Mouse (Mus musculus) v-Abl transformed pro-B cells (cell line): ENCODE measurements at regions not wholly inside any gene's neighbourhood (a gene's known extent, or its start where the extent isn't known, plus 50 kb on each side); places are given as distances from the start of the nearest gene placed in this dataset.

Source experiments
- in situ Hi-C, 2 experiments: fragments of 400-800 bp; cut with MboI; formaldehyde crosslinking; loops; one replicate each; pipeline ENCODE4 v1.15.1; 2025; ENCODE audit not compliant: unreplicated experiment in 2 of 2

- in situ Hi-C loops: loop anchor here (10.0 to 25.0 kb wide), 4 partner anchors 324 to 877 kb away; no protein-coding TSS in a partner anchor
These were observed 92.0 kb upstream of the Zfp644 start for GRCm38 (mm10) chr5:106789136-106789535.

- in situ Hi-C loops: loop anchor here (10.0 to 25.0 kb wide), 4 partner anchors 320 to 873 kb away; no protein-coding TSS in a partner anchor
These were observed 88.0 kb upstream of the Zfp644 start for GRCm38 (mm10) chr5:106785065-106785464.

- in situ Hi-C loops: loop anchor here (10.0 to 25.0 kb wide), 4 partner anchors 319 to 872 kb away; no protein-coding TSS in a partner anchor
These were observed 87.0 kb upstream of the Zfp644 start for GRCm38 (mm10) chr5:106783864-106784609.

GRCm38 (mm10) chr5:106780749-106781148 is 83.7 kb upstream of the Zfp644 start:
- in situ Hi-C loops: loop anchor here (10.0 to 25.0 kb wide), 4 partner anchors 316 to 868 kb away; no protein-coding TSS in a partner anchor

- in situ Hi-C loops: loop anchor here (25.0 kb wide), 2 partner anchors 416 to 866 kb away; no protein-coding TSS in a partner anchor
These were observed 81.2 kb upstream of the Zfp644 start for GRCm38 (mm10) chr5:106778176-106778781.

- in situ Hi-C loops: loop anchor here (25.0 kb wide), 2 partner anchors 413 to 863 kb away; no protein-coding TSS in a partner anchor
These were observed 78.1 kb upstream of the Zfp644 start for GRCm38 (mm10) chr5:106775010-106775693.

- in situ Hi-C loops: no loop called here
These were observed 76.3 kb upstream of the Zfp644 start for GRCm38 (mm10) chr5:106773201-106773934.

GRCm38 (mm10) chr5:106771029-106771428 is 73.9 kb upstream of the Zfp644 start:
- in situ Hi-C loops: no loop called here

- in situ Hi-C loops: no loop called here
These were observed 68.2 kb upstream of the Zfp644 start for GRCm38 (mm10) chr5:106765335-106765734.

GRCm38 (mm10) chr5:106763283-106763682 is 66.2 kb upstream of the Zfp644 start:
- in situ Hi-C loops: no loop called here

GRCm38 (mm10) chr5:106758036-106758435 is 60.9 kb upstream of the Zfp644 start:
- in situ Hi-C loops: no loop called here

- in situ Hi-C loops: no loop called here
These were observed 60.3 kb upstream of the Zfp644 start for GRCm38 (mm10) chr5:106757436-106757835.

- in situ Hi-C loops: no loop called here
These were observed 59.9 kb upstream of the Zfp644 start for GRCm38 (mm10) chr5:106756937-106757371.

GRCm38 (mm10) chr5:106753289-106753688 is 56.2 kb upstream of the Zfp644 start:
- in situ Hi-C loops: no loop called here

- in situ Hi-C loops: no loop called here
These were observed 53.1 kb upstream of the Zfp644 start for GRCm38 (mm10) chr5:106750168-106750567.

GRCm38 (mm10) chr5:106748527-106749138 is 51.5 kb upstream of the Zfp644 start:
- in situ Hi-C loops: no loop called here
